Mouse (Mus musculus) adrenal gland, postnatal 14 days (tissue): ENCODE data around the gene Nme6. TPM values are rescaled to one million over a fixed set of nuclear protein-coding genes. Genes with fewer than 3 reads are reported as not detected.

Experiments
- DNase-seq: peaks from one replicate; pipeline ENCODE4 v3.0.0; 2021; ENCODE audit warnings: mixed read lengths
- microRNA-seq, 2 experiments: library from miRNA; unstranded; fragments of <30 nt; microRNA quantifications; one replicate each; pipeline ENCODE4 v1.2.0; 2021
- total RNA-seq: library from RNA; stranded (reverse); gene quantifications from 2 replicates; pipeline ENCODE4 v1.2.3, GENCODE M21; 2021

Gene Nme6
- total RNA-seq, 1 experiment from 2014 or later, result 19.8 TPM

GRCm38 (mm10) chr9:109870983-109871572, 38.5 kb downstream of the Nme6 start:
- DNase-seq, result no peak

GRCm38 (mm10) chr9:109874797-109875691, 42.5 kb downstream of the Nme6 start, which contains the start of gene Cdc25a:
Cdc25a (plus strand) TSS chr9:109875579.
- DNase-seq, result peak; percentile 98

DNA sequence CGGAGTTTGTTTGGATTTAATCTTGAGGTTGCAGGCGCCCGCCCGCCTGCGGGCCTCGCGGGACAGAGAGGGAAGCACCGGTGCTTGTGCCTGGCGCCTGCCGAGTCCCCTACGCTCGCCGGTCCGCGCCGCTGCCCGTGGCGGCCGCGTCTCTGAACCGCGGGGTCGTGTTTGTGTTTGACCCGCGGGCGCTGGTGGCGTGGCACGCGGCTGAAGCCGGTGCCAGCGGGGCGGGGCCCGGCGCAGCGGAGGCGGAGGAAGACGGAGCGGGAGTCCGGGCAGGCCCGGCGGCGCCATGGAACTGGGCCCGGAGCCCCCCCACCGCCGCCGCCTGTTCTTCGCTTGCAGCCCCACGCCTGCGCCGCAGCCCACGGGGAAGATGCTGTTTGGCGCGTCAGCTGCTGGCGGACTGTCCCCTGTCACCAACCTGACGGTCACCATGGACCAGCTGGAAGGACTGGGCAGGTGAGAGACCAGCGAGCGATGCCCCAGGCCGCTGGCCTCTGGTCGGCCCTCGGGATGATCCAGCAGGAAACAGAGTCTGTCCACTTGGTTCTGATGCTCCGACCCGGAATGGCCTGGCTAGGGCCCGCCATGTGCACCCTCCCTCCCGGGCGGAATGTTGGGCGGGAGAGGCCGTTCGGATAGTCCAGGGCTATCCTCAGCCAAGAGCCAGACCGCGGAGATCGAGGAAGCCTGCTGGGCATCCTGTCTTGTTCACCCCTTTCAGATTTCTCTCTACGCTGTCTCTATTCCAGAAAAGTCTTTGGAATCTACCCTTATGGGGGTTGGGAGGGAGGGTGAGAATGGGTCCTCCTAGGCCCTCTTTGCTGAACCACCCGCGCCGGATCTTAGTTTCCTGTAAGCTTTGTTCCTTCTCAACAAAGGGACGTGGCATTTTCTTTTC, 43.4 kb downstream of the Nme6 start:
- DNase-seq, result peak; percentile 80

- peak; percentile 75 for DNase-seq
Observed at GRCm38 (mm10) chr9:109876756-109877155, 44.2 kb downstream of the Nme6 start.

DNA sequence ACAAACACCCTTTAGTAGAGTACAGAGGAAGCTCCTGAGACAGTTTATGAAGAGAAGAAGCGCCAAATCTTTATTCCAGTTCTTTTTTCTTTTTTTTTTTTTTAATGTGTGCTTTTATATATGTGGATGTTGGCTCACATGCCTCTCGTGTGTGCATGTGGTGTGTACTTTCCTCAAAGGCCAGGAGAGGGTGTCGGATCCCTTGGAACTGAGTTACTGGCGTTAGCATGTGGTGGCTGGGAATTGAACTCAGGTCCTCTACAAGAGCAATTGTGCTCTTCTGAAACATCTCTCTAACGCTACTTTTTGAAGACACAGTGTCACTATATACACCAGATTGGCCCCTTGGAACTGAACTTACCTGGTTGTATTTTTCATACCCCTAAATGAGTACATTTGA, 45.1 kb downstream of the Nme6 start:
- no peak for DNase-seq

DNA sequence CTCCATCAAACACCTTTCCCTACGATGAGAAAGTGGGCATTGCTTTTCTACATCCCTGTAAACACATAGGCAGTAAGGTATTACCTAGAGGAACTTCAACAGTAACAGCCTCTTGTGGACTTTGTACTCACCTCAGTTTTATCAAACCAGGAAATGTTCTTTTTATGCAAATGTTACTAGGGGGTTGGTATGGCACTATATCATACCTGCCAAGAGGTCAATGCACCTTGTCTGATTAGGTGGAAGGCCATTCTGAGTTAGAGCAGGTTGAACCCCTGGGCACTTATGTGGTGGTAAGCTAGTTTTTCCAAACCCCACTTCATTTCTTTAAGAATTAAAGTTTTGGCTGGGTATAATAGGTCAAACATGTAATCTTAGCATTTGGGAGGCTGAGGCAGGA, 46.8 kb downstream of the Nme6 start:
- DNase-seq, result no peak

DNA sequence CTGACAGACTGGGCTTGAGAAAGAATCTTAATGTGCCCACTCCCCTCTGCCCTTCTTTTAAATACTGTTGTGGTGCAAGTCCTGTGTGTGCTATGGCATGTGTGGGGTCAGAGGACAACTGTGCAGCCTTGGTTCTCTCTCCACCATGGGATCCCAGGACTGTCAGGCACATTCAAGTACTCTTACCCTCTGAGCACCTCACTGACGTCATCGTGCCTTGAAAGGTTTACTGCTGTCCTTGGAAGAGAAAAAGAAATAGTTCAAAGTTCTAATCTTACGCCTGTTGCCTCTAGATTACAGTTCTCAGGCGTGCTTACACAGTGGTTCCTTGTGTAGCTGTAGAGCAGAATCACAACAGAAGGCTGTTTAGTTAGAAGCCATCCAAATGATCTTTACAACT, 53.7 kb downstream of the Nme6 start:
- DNase-seq, result peak; percentile 37

DNA sequence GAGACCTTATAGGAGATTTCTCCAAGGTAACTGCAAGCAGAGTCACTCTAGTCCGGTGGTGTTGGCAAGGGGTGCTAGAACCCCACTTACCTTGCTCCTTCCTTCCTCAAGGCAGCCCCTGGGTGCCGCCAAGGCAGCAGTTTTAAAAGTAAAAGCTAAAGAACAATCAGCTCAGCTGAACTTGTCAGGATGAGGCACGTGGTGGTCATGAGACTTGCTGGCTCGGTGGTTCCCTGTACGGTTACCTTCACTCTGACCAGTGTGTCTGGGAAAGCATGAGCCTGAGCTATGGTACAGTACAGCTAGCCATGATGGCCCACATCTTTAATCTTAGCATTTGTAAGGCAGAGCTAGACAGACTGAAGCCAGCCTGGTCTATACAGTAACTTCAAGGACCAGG, 54.8 kb downstream of the Nme6 start:
- DNase-seq, result no peak

DNA sequence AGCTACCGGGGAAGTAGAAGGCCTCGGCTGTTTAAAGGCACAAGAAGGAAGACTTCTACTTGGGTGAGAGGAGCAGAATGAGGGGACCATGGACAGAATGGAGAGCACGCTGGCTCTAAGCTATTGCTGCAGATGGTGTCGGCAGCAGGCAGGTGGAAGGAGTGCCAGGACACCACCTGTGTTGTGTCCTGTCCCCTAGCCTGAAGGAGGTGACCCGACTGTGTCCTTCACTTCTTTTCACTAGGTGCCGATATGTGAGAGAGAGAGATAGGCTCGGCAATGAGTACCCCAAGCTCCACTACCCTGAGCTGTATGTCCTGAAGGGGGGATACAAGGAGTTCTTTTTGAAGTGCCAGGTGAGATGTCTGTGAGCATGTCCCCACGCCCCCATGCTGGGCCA, 59.0 kb downstream of the Nme6 start:
- no peak for DNase-seq

Small RNA genes lying within 50 kb of the gene (microRNA-seq; reads per million reads assigned to microRNA genes)
- gene Mir7089, result 0 to 0.43 reads per million in 2 experiments

Other genes with a start within 250 kb of the Nme6 start
- gene Fbxw24, start 206.7 kb upstream of the Nme6 start, total RNA-seq, result not detected in 2 replicates
- not detected in 2 replicates for gene Fbxw25, start 168.1 kb upstream of the Nme6 start, total RNA-seq
- gene Fbxw18, start 130.0 kb upstream of the Nme6 start, total RNA-seq, result not detected in 2 replicates
- not detected in 2 replicates for gene Fbxw26, start 86.7 kb upstream of the Nme6 start, total RNA-seq
- not detected in 2 replicates for gene Fbxw27, start 42.1 kb upstream of the Nme6 start, total RNA-seq
- gene Spink8, start 20.5 kb upstream of the Nme6 start, total RNA-seq, result 17.4 and 19.3 TPM in 2 replicates
- gene Camp, start 16.9 kb downstream of the Nme6 start, total RNA-seq, result 2.4 and 5.2 TPM in 2 replicates
- gene Cdc25a, start 42.8 kb downstream of the Nme6 start, total RNA-seq, result 14.6 and 16.7 TPM in 2 replicates
- gene Map4, start 98.7 kb downstream of the Nme6 start, total RNA-seq, result 85.4 and 94.2 TPM in 2 replicates